Mouse (Mus musculus) heart, postnatal 36 days (tissue): Measurements from ENCODE around the gene Fgf9. TPM values are rescaled to one million over a fixed set of nuclear protein-coding genes. Genes with fewer than 3 reads are reported as not detected.

ENCODE experiments used
- DNase-seq, 2 experiments: peaks; one replicate each; pipeline ENCODE4 v3.0.0; 2021 to 2022
- intact Hi-C: fragments of 180-260 bp; cut with DNase I; formaldehyde crosslinking; loops from one replicate; pipeline ENCODE4 v1.15.1; 2025
- total RNA-seq, 2 experiments: library from RNA; stranded (reverse); gene quantifications; 2 replicates each; pipeline ENCODE4 v1.2.3; 2021

The Fgf9 gene
- total RNA-seq, 2 experiments from 2014 or later, result 8.4 to 12.1 TPM

GRCm38 (mm10) chr14:58084240-58084639, 13.9 kb downstream of the Fgf9 start:
- no peak for DNase-seq
- intact Hi-C loops, result no loop called here

DNA sequence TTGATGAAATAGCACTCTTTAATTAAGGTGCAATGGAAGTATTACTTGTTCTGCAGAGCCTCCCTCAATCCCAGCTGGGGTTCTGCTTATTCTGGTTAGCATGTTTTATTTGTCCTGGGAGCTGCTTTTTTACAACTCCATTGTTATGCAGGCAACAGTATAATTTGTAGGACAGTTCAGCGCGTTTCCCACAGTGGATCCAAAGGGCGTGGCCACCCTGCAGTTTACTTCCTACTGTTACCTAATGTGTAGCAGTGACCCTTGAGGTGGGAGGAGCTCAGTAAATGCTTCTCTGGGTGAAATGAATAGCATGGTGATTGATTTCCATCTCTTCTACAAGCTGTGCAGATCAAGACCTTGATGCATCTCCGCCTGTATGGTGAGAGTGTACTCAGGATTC, 17.0 kb downstream of the Fgf9 start:
- intact Hi-C loops, result no loop called here
- DNase-seq, result no peak

DNA sequence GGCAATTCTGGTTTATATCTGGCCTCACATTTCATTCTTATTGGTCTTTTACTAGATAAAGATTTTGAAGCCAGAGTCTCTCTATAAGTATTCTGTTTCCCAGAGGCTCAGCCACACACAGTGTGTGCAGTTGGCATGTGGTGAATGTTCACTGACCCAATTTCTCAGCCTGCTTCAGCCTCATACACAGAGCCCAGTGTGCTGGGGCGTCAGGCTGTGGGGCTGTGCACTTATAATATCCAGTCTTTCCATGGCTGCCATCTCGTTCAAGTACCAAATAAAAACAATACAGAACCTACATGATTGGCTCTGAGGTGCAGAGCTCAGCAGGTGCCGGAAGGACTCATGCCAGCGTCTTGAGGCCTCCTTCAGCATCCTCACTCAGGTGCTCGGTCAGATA, 19.1 kb downstream of the Fgf9 start:
- no peak for DNase-seq

DNA sequence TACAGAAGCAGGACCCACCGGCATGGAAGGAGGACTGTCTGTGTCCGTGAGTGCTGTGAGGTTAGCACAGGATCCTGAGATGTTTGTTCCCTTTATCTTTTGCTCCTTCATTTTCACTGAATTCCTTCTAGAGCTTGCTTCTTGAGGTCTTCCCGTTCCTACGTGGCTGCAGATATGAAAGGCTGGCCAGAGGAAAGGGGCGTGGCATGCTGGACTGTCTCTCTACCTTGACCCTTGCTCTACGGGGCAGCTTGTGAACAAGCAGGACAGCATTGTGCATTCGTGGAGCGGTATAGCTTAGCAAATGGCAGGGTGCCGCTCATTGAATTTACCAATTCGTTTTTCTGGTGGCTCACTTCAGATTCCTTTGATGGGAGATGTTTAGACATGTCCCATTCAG, 21.0 kb downstream of the Fgf9 start:
- DNase-seq, result no peak
- intact Hi-C loops, result no loop called here

More for the DNA sequence above, 19.1 kb downstream of the Fgf9 start:
- intact Hi-C loops, result no loop called here

GRCm38 (mm10) chr14:58099599-58099998, 29.3 kb downstream of the Fgf9 start:
- intact Hi-C loops, result no loop called here
- no peak for DNase-seq

DNA sequence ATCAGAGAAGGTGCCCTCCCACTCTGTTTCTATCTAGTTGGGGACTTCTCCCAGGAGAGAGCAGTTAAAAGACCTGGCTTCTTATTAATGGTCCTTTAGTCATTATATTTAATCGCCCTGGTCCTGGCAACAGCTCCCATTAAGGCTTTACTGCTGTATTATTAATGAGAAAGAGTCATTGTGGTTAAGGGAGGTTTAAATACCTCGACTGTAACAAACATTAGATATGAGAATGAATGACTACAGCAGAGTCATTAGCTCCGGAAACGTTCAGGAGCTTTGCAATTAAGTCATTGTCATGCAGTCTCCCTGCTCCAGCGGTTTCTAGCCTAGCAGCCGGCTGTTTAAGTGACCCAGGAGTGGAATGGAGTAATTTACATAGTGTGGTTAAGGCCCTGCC, 31.0 kb downstream of the Fgf9 start:
- intact Hi-C loops, result no loop called here
- no peak for DNase-seq

DNA sequence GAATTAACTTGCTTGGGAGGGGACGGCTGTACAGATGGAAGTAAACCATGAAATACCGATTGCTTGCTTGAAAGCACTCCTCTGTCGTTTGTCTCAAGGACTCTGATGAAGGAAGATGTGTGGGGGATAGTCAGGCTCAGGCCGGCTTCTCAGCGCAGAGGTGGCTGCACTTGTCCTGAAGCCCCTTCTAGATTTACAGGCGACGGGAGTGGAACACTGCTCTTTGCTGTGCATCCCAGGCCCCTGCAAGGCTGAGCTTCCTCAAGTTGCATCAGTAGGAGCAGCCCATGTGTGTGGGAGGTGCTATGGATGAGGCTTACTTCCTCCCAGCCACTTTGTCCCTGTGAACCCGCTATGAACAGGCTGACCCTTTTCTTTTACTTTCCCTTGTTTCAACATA, 33.9 kb downstream of the Fgf9 start:
- DNase-seq, result no peak
- intact Hi-C loops, result no loop called here

GRCm38 (mm10) chr14:58105596-58105995, 35.2 kb downstream of the Fgf9 start:
- intact Hi-C loops, result no loop called here
- no peak for DNase-seq

- no peak for DNase-seq
- intact Hi-C loops, result no loop called here
Measured at GRCm38 (mm10) chr14:58109601-58110000, 39.3 kb downstream of the Fgf9 start.

DNA sequence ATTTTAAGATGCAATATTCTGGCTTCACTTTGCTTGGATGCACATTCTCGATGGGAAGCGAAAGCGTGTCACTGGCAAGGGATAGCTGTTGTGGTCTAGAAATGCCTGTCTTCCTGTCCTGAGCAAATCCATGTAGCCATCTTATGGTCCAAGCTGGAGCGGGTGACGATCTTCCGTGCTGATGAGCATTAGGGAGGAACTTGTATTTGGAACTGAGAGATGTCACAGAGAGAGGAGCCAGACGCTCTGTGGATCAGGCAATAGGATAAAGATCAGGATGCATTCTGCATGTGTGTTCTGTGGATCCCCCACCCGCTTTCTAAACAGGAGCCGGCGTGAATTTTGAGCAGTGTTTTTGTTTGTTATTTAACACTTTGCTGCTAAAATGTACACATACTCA, 41.2 kb downstream of the Fgf9 start:
- intact Hi-C loops, result no loop called here
- no peak for DNase-seq

- intact Hi-C loops, result no loop called here
- DNase-seq, result no peak
Measured at GRCm38 (mm10) chr14:58112341-58112740, 42.0 kb downstream of the Fgf9 start.

DNA sequence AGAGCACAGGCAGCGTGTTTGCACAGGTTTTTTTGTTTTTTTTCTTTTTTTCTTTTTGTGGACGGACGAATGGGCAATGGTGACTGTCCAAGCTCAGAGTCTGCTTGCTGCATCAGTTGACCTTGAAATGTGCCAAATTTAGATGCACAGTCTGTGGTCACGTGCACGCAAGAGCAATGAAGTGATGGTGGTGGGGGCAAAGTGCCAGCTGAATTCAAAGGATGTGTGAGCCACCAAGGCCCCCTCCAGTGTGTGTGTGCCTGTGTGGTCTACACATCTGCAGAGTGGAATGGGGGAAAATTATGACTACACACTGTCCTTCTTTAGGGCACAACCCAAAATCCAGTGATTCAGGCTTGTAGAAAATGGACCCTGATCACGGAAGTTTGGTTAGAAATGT, 42.8 kb downstream of the Fgf9 start:
- no peak for DNase-seq
- intact Hi-C loops, result no loop called here

DNA sequence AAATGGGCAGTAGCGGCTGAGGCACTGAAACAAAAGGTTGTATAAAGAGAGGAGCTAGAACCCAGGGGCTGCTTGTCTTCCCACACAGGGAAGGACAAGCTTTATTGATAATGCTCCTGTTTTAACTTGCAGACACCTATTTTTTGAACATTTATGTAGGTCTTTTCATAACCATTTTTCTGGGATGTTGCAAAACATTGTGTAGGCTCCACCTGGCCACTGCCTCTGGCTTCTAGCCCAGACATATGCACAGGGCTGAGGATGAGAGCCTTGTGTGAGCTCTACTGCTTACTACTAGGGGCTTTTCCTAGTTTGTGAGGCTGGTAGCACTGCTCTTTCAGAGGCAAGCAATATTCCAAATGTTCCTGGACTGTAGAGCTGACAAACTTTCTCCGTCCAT, 43.8 kb downstream of the Fgf9 start:
- DNase-seq, result no peak
- intact Hi-C loops, result no loop called here

DNA sequence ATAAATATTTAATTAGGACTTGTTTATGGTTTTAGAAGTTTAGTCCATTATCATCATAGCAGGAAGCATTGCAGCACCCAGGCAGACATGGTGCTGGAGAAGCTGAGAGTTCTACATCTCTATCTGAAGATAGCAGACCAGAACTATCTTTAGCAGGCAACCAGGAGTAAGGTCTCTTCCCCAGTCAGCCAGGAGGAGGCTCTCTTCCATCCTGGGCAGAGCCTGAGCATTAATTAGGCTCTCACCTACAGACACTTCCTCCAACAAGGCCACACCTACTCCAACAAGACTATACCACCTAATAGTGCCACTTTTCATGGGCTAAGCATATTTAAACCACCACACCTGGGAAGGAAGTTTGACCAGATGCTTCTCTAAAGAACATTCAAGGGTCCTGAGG, 54.3 kb downstream of the Fgf9 start:
- DNase-seq, result no peak
- intact Hi-C loops, result no loop called here

- intact Hi-C loops, result no loop called here
- DNase-seq, result no peak
Measured at GRCm38 (mm10) chr14:58126508-58126907, 56.2 kb downstream of the Fgf9 start.

GRCm38 (mm10) chr14:58139506-58140055, 69.2 kb downstream of the Fgf9 start:
- intact Hi-C loops, result no loop called here
- no peak for DNase-seq

DNA sequence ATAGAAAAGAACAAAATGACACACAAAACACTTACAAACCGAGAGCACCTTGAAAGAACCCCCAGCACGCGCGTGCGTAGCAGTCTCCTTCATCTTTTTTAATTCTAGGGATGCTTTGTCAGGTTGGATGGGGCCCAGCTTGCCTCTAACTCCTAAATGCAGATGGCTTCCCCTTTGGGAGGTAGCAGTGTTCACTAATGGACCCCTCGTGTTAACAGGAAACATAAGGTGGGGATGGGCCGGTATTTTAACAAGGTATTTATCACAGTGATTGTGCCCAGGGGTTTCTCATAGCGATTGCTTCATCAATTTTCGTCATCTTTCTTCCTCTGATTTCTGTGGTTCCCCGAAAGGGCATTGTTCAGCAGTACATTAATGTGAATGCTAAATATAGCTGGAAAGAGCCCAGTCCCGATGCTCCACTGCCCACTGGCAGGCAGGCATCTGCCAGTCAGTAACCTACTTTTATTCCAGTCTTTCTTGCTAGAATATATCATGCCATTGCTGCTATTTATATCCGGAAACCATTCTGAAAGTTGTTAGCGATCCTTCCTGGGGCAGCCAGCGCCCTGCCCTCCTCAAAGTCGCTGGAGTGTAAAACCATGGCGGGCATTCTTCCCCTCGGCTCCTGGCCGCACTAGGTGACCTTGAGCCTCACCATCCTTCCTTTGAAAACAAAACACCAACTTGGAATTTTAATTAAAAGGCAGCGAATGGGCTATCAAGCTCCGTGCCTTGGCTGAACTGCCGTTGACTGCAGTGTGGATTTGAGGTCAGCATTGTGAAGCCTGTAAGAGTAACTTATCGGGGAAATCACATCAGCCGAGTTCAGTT, 79.5 kb downstream of the Fgf9 start:
- DNase-seq, result no peak
- intact Hi-C loops, result no loop called here

- intact Hi-C loops, result no loop called here
- DNase-seq, result no peak
Measured at GRCm38 (mm10) chr14:58150471-58150855, 80.1 kb downstream of the Fgf9 start.

- no peak for DNase-seq
- intact Hi-C loops, result no loop called here
Measured at GRCm38 (mm10) chr14:58152110-58152509, 81.8 kb downstream of the Fgf9 start.

DNA sequence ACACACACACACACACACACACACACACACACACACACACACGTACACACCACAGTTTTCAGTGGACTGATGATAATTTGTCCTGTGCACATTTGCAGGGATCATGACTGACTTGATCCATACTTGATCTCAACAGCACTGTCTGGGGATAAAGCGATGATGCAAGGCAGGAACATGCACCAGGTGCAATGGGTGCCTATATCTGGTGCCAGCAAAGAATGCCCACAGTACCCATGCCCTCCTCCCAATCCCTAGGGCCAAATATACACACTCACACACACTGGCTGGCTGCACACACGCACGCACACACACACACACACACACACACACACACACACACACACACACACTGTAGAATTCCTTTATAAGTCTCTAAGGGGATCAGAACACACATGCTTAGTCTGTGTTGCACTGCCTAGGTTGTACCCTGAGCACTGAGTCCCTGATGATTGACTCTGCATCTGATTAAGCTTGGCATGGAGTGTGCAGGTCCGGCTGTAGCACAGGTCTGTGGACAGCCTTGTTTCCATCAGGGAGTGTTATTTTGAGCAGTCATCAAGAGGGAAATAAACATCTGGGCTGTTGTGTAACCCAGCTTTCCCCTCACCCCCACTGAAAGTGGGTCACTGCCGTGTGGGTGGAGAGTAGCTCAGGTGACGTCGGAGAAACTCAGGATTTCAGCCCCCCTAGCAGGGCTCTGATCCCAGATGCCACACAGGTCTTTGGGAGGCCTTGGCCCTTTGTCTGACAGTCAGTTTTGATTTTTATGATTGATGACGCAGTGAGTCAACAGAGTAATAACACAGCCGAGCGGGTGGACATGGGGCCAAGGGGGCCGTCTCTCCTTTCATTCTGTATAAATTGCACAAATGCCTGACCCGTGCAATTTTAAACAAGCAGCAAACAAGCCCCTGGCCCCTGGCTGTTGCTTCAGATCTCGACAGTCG, 83.4 kb downstream of the Fgf9 start:
- intact Hi-C loops, result no loop called here
- DNase-seq, result no peak

- intact Hi-C loops, result no loop called here
- DNase-seq, result no peak
Measured at GRCm38 (mm10) chr14:58160624-58161023, 90.3 kb downstream of the Fgf9 start.
